Mouse (Mus musculus) neural tube, embryonic 13.5 days (tissue): ENCODE results near the gene Caprin1. TPM values are rescaled to one million over a fixed set of nuclear protein-coding genes. Genes with fewer than 3 reads are reported as not detected.
A peak's percentile ranks its signal among the peaks of the same experiment; 100 is the strongest.

ENCODE experiments used
- ATAC-seq: fragments of 200-750 bp; cut with Nextera tagmentation; 2 replicates; pipeline ENCODE4 v1.8.0; 2017; ENCODE audit warnings: low read depth, mild to moderate bottlenecking, moderate TSS enrichment, moderate library complexity
- H3K27ac ChIP-seq: fragments of 300-500 bp; sonication (generic); replicated peaks from 2 replicates; pipeline ENCODE4 v1.5.1; 2015; ENCODE audit warnings: moderate library complexity, mild to moderate bottlenecking, inconsistent platforms
- H3K27me3 ChIP-seq: fragments of 300-500 bp; sonication (generic); 2 replicates; pipeline ENCODE4 v1.6.1; 2015; ENCODE audit warnings: mild to moderate bottlenecking, inconsistent platforms
- H3K36me3 ChIP-seq: fragments of 300-500 bp; sonication (generic); 2 replicates; pipeline ENCODE4 v1.6.1; 2015; ENCODE audit warnings: mild to moderate bottlenecking, inconsistent platforms
- H3K4me1 ChIP-seq: fragments of 300-500 bp; sonication (generic); replicated peaks from 2 replicates; pipeline ENCODE4 v1.6.1; 2015; ENCODE audit warnings: inconsistent platforms
- H3K4me2 ChIP-seq: fragments of 300-500 bp; sonication (generic); 2 replicates; pipeline ENCODE4 v1.6.1; 2015; ENCODE audit warnings: inconsistent platforms, mild to moderate bottlenecking, moderate library complexity
- H3K4me3 ChIP-seq: fragments of 300-500 bp; sonication (generic); 2 replicates; pipeline ENCODE4 v1.5.1; 2015; ENCODE audit warnings: mild to moderate bottlenecking, inconsistent platforms
- H3K9ac ChIP-seq: fragments of 300-500 bp; sonication (generic); 2 replicates; pipeline ENCODE4 v1.6.1; 2015; ENCODE audit warnings: moderate library complexity, mild to moderate bottlenecking, inconsistent platforms
- H3K9me3 ChIP-seq: fragments of 300-500 bp; sonication (generic); 2 replicates; pipeline ENCODE4 v1.6.1; 2016; ENCODE audit warnings: inconsistent platforms
- WGBS: fragments of 180-500 bp; shearing (Covaris S2); methylation state at CpG from one replicate; pipeline ENCODE4 v1.1.7; 2015; 5-methylcytosine and 5-hydroxymethylcytosine counted together
- polyA plus RNA-seq: library from polyadenylated mRNA; unstranded; fragments of >200 nt; fragmentation: Nextera tagmentation; extraction: Ambion mirVana; gene quantifications from 2 replicates; pipeline ENCODE4 v1.2.1, GENCODE M21; 2015

Caprin1 gene
- polyA plus RNA-seq, 1 experiment from 2014 or later = 412 TPM

DNA sequence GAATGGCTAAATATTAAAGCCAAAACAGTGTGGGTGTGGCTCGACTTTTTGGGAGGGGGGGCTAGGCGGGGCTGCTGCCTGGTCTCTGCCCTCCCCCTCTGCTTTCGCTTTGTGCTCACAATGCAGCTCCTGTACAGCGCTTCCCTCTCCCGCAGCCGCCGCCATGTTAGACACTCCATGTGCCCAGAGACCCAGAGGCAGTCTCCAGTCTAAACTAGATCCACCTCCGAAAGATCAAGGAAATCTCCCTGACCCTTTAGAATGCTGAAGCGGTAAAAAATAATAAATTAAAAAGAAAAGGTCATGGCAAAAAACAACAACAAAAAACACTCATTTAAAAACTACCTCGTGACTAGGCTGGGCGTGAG lies 1.6 kb downstream of the Caprin1 start:
- Histone ChIP-seq H3K4me3 (peak overlapping the region; percentile 79), H3K9ac (peak overlapping the region; percentile 96), H3K27me3 (no peaks in the 10 kb centered on the region), H3K36me3 (peaks cover 23% of the 10 kb centered on the region), H3K9me3 (no peaks in the 10 kb centered on the region), H3K27ac (peak overlapping the region; percentile 100), H3K4me1 (peaks cover 46% of the 10 kb centered on the region), H3K4me2 (peak overlapping the region; percentile 64)
- ATAC-seq = peak; percentile 65
- 0% methylated on average over 11 of the region's 11 CpGs for WGBS

DNA sequence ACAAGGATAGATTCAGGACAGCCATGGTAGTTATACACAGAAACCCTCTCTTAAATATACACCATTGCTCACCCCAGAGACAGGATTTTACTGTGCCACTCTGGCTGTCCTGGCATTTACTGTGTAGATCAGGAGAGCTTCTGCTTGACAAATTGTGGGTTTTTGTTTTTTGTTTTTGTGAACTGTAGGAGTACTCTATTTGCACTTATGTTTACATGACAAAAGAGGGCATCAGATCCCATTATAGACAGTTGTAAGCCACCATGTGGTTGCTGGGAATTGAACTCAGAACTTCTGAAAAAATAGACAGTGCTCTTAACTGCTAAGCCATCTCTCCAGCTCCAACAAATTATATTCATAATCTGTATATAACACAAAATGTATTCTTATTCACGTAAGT lies 5.4 kb downstream of the Caprin1 start:
- ATAC-seq = no peak
- Histone ChIP-seq H3K27me3 (no peaks in the 10 kb centered on the region), H3K4me2 (peak overlapping the region; percentile 13; the same call in 1 of the 2 replicates), H3K4me3 (no peak overlapping the region), H3K36me3 (peaks cover 28% of the 10 kb centered on the region), H3K27ac (no peak overlapping the region), H3K9ac (no peak overlapping the region), H3K9me3 (no peaks in the 10 kb centered on the region), H3K4me1 (peaks cover 59% of the 10 kb centered on the region)
- whole genome bisulfite sequencing = 98% methylated on average over 1 of the region's 1 CpGs

DNA sequence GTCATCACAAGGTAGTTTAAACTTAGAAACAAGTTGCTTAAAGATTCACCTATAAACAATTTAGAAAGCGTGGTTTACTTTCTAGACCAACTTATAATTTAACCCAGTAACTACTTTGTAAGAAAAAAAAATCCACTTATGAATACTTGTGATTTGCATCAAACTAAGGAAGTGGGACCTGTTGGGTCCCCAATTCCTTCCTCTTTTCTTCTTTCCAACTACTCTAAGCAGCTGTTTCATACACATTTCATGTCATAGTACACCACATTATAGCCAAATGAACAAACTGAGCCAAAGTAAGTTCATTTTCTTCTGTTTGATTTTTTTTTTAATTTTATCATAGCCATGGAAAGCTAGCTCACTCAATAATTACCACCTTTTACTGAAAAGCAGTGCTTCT lies 11.7 kb downstream of the Caprin1 start:
- H3K9me3 ChIP-seq = no peaks in the 10 kb centered on the region
- WGBS = 96% methylated on average over 1 of the region's 1 CpGs
- no peak for ATAC-seq
- no peak overlapping the region for H3K4me2 ChIP-seq
- H3K36me3 ChIP-seq = peaks cover 21% of the 10 kb centered on the region
- H3K4me3 ChIP-seq = no peak overlapping the region
- H3K4me1 ChIP-seq = peaks cover 24% of the 10 kb centered on the region
- H3K9ac ChIP-seq = no peak overlapping the region
- no peaks in the 10 kb centered on the region for H3K27me3 ChIP-seq
- H3K27ac ChIP-seq = no peak overlapping the region

DNA sequence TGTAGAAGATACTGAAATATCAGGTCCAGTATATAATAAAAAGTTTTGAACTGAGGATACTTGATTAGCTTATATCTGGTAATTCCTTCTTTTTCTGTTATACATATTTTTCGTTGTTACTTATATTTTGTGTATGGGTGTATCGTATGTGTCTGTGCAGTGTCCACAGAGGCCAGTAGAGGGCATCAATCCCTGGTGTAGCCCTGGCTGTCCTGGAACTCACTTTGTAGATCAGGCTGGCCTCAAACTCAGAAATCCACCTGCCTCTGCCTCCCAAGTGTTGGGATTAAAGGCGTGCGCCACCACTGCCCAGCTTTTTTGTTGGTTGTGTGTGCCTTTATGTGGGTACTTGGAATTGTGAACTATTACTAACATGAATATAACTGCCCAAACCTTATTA lies 12.8 kb downstream of the Caprin1 start:
- no peak overlapping the region for H3K9ac ChIP-seq
- no peak for ATAC-seq
- no peak overlapping the region for H3K4me2 ChIP-seq
- H3K9me3 ChIP-seq = no peaks in the 10 kb centered on the region
- H3K27me3 ChIP-seq = no peaks in the 10 kb centered on the region
- H3K4me3 ChIP-seq = no peak overlapping the region
- WGBS = 94% methylated on average over 4 of the region's 4 CpGs
- peaks cover 30% of the 10 kb centered on the region for H3K36me3 ChIP-seq
- H3K4me1 ChIP-seq = peaks cover 13% of the 10 kb centered on the region
- H3K27ac ChIP-seq = no peak overlapping the region

DNA sequence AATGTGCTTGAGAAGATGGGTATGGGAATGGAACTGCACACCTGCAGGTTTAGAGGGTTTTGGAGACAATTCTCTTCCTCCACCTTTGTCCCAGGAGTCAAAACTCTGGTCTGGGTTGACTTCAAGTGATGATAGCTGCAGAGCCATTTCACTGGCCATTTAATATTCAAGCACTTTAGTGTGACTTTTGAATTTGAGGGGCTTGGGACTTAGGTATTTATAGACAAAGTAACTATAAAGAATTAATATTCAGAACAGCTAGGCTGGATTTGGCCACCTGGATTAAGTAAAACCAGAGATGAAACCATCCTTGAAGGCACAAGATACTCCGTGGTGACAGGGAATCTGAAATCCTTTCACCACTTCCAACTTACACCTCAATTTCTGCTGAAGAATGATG lies 35.0 kb downstream of the Caprin1 start:
- H3K36me3 ChIP-seq = peaks cover 22% of the 10 kb centered on the region
- H3K4me3 ChIP-seq = no peak overlapping the region
- peaks cover 28% of the 10 kb centered on the region for H3K4me1 ChIP-seq
- no peak overlapping the region for H3K27ac ChIP-seq
- ATAC-seq = no peak
- no peak overlapping the region for H3K9ac ChIP-seq
- no peaks in the 10 kb centered on the region for H3K9me3 ChIP-seq
- WGBS = 63% methylated on average over 1 of the region's 1 CpGs
- peak overlapping the region; percentile 92; the same call in 1 of the 2 replicates for H3K4me2 ChIP-seq
- no peaks in the 10 kb centered on the region for H3K27me3 ChIP-seq

DNA sequence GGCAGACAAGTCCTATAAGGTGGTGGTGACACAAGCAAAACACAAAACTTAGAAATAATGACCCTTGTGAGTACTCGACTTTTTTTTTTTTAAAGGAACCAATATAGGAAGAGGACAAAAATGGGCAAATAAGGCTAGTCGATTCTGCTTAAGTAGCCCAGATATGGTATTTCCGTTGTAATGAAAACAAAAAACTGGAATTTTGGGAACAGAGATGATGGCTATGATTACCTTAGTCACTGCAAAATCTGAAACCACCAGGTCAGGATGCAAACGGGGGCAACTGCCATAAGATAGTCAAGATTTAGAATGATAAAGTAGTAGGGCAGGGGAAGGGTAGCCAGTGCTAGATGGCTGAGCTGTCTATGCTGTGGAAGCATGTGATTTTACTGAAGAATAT lies 35.5 kb downstream of the Caprin1 start:
- ATAC-seq = no peak
- Histone ChIP-seq H3K4me1 (peaks cover 28% of the 10 kb centered on the region), H3K4me3 (peak overlapping the region; percentile 65), H3K27me3 (no peaks in the 10 kb centered on the region), H3K9me3 (no peaks in the 10 kb centered on the region), H3K27ac (no peak overlapping the region), H3K36me3 (peaks cover 20% of the 10 kb centered on the region), H3K4me2 (peak overlapping the region; percentile 92), H3K9ac (no peak overlapping the region)
- WGBS = 38% methylated on average over 4 of the region's 4 CpGs

DNA sequence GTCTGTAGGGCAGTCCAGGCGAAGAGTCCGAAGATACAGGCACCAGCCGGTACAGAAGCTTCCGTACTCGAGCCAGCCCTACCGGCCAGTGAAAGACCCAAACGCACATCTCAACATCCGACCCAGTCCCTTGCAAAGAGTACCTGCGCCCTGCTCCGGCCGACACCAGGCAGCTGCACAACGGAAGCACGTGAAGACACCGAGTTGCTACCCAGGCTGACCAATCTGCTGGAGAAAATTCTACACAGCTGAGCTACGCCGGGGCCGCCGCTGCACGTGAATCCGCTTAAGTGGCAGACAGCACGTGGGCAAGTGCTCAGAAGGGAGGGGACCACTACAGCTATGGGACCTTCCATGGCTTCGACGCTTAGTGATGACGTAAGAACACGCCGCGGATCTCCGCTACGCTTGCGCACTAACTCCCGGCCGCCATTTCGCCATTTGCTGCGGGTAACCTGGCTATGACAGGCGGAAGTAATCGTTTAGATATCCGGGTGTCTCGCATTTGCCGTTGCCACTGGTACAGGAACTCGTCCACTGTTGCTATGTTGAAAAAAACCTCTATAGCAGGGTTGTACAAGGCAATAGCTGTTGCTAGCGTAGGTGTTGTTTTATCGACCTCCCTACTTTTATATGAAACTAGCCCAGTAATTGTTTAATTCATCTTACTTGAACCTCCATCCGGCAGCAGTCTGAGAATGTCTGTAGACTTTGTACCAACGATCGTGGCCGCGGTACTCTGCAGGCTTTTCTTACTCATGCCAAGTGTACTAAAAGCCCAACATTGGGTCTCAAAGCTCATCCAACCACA lies 36.3 kb downstream of the Caprin1 start, which contains the start of gene Nat10:
TSS of gene Nat10 (minus strand) at position 365 of the 811 bp plus-strand sequence.
- peaks cover 16% of the 10 kb centered on the region for H3K36me3 ChIP-seq
- H3K9ac ChIP-seq = peak within 1 kb of the TSS; percentile 74
- H3K27ac ChIP-seq = peak within 1 kb of the TSS; percentile 69
- H3K27me3 ChIP-seq = no peaks in the 10 kb centered on the region
- peak within 1 kb of the TSS; percentile 92 for H3K4me2 ChIP-seq
- H3K4me1 ChIP-seq = peaks cover 28% of the 10 kb centered on the region
- peak within 1 kb of the TSS; percentile 65 for H3K4me3 ChIP-seq
- under 1% methylated on average over 47 of the region's 47 CpGs for WGBS
- peak; percentile 97 for ATAC-seq
- H3K9me3 ChIP-seq = no peaks in the 10 kb centered on the region

DNA sequence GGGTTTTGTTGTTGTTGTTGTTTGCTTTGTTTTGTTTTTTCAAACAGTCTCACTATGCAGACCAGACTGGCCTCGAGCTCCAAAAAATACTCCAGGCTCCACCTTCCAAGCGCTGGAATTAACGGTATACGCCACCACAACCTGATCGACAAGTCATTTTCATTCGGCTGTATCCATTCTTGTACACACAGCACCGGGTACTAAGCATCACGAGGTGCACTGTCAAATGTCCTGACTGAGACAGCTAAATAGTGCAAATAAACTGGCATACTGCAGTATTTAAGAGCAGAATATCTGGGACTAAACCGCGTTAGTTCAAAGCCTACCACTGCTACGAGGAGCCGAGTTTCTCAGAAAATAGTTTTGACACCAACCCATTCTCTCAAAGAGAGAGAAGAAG lies 37.0 kb downstream of the Caprin1 start:
- Histone ChIP-seq H3K4me1 (peaks cover 28% of the 10 kb centered on the region), H3K9me3 (no peaks in the 10 kb centered on the region), H3K9ac (peak overlapping the region; percentile 74), H3K27ac (peak overlapping the region; percentile 69), H3K36me3 (peaks cover 16% of the 10 kb centered on the region), H3K4me3 (peak overlapping the region; percentile 65), H3K4me2 (peak overlapping the region; percentile 92), H3K27me3 (no peaks in the 10 kb centered on the region)
- under 1% methylated on average over 12 of the region's 12 CpGs for WGBS
- ATAC-seq = peak; percentile 53

DNA sequence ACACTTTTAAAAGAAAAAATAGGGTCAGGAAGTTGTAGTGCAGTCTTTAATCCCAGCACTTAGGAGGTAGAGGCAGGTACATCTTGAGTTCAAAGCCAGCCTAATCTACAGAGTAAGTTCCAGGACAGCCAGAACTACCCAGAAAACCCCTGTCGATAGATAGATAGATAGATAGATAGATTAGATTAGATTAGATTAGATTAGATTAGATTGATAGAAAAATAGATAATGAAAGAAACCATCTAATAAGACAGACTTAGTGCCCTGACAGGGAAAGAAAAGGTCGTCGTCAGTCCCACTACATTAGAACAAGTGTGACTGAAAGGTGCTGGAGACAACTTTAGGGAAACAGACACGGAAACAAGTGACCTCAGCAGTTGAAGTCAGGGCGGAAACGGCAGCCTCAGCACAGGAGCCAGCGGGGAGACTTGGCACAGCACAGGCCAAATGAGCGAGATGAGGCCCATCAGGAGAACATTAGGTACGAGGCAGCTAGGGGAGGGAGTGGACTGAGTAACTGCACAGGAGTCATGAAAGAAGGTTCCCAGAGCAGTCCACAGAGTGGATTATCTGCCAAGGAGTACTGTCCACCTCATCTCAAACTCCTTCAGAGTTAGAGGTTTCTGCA lies 41.9 kb downstream of the Caprin1 start:
- no peak overlapping the region for H3K27ac ChIP-seq
- H3K36me3 ChIP-seq = peaks cover 59% of the 10 kb centered on the region
- WGBS = 92% methylated on average over 9 of the region's 9 CpGs
- peaks cover 14% of the 10 kb centered on the region for H3K4me1 ChIP-seq
- no peak overlapping the region for H3K4me3 ChIP-seq
- no peaks in the 10 kb centered on the region for H3K9me3 ChIP-seq
- no peak overlapping the region for H3K4me2 ChIP-seq
- no peak overlapping the region for H3K9ac ChIP-seq
- ATAC-seq = no peak
- H3K27me3 ChIP-seq = no peaks in the 10 kb centered on the region

DNA sequence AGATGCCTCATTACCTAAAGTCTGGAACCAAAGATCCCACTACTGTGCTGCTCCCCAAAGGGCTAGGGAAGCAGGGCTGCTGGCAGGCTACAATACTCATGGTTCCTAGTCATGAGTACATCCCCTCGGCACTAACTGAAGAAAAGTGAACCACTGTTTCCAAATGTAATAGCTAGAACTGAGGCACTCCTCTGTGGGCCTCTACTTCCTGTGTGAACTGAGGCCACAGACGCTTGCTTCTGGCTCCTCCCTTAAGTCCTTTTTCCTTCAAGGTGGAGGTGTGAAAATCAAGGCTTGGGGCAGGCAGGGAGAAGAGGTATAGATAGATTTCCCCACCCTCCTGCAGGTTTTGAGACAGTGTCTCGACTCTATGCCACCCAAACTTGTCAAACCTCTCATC lies 42.8 kb downstream of the Caprin1 start:
- H3K4me3 ChIP-seq = no peak overlapping the region
- 88% methylated on average over 3 of the region's 3 CpGs for WGBS
- ATAC-seq = no peak
- no peak overlapping the region for H3K9ac ChIP-seq
- H3K9me3 ChIP-seq = no peaks in the 10 kb centered on the region
- H3K4me1 ChIP-seq = peaks cover 4% of the 10 kb centered on the region; the same call in 1 of the 2 replicates
- no peak overlapping the region for H3K4me2 ChIP-seq
- no peak overlapping the region for H3K27ac ChIP-seq
- H3K27me3 ChIP-seq = no peaks in the 10 kb centered on the region
- H3K36me3 ChIP-seq = peaks cover 68% of the 10 kb centered on the region

DNA sequence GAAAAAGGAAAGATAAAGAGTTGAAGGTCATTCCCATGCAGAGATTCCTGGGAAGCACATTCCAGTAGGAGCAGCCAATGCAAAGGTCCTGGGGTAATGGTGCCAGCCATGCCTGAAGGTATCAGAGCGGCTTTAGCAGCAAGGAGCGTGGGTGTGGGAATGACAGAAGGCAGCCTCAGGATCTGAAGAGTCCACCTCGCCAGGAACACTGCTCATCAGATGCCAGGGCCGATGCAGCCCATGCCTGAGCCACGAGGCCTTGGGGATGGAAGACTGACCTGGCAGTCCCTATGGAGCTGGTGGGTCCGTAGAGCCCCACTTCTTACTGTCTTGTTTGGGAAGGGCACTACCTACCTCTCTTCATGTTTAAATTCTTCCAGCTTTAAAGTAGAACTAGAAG lies 45.7 kb downstream of the Caprin1 start:
- Histone ChIP-seq H3K9me3 (no peaks in the 10 kb centered on the region), H3K9ac (no peak overlapping the region), H3K36me3 (peaks cover 93% of the 10 kb centered on the region), H3K27ac (no peak overlapping the region), H3K4me1 (no peaks in the 10 kb centered on the region), H3K4me3 (no peak overlapping the region), H3K4me2 (no peak overlapping the region), H3K27me3 (no peaks in the 10 kb centered on the region)
- 95% methylated on average over 6 of the region's 6 CpGs for WGBS
- ATAC-seq = no peak

DNA sequence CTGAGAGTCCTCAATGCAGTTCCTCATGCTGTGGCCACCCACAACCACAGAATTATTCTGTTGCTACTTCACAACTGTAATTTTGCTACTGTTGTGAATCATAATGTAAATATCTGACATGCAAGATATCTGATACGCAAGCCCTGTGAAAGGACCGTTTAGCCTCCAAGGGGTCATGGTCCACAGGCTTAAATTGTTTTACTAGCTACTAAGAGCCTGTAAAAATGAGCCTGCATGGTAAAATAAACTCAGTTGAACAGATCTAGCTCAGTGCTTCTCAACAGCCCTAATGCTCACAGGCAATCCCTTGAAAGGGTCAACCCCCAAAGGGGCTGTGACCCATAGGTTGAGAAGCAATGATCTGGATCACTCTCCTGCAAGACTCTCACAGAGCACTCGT lies 48.4 kb downstream of the Caprin1 start:
- ATAC-seq = no peak
- Histone ChIP-seq H3K36me3 (peaks cover 75% of the 10 kb centered on the region), H3K4me2 (no peak overlapping the region), H3K27me3 (no peaks in the 10 kb centered on the region), H3K4me1 (no peaks in the 10 kb centered on the region), H3K27ac (no peak overlapping the region), H3K9me3 (no peaks in the 10 kb centered on the region), H3K9ac (no peak overlapping the region), H3K4me3 (no peak overlapping the region)
- 94% methylated on average over 3 of the region's 3 CpGs for WGBS
